Mouse (Mus musculus): ENCODE data around the gene Resp18. TPM values are rescaled to one million over a fixed set of nuclear protein-coding genes. Genes with fewer than 3 reads are reported as not detected.
A peak's percentile ranks its signal among the peaks of the same experiment; 100 is the strongest.

Resp18 gene
- total and polyA plus RNA-seq, 3 experiments, result not detected

GRCm38 (mm10) chr1:75251112-75251970 is 26.9 kb downstream of the Resp18 start:
- dilution Hi-C loops (cut with MboI; ENCODE audit: extremely low pct_ligation_motif_present, extremely low pct_unique_long_range_greater_than_20kb, low sequenced_read_pairs) (no loop called here), in situ Hi-C loops (cut with MboI; ENCODE audit: low pct_ligation_motif_present, low pct_unique_long_range_greater_than_20kb, low sequenced_read_pairs) (loop anchor here (25.0 kb wide), 1 partner anchor 314 kb away; the partner anchor contains the start of gene Cfap65)
- Histone ChIP-seq H3K9me3 (replicated peaks; ENCODE audit: low read length) (no peaks in the 10 kb centered on the region), H3K27ac (ENCODE audit: insufficient read depth, low read depth) (peak overlapping the region; percentile 67), H3K27me3 (replicated peaks) (peaks cover 11% of the 10 kb centered on the region), H3K9ac (ENCODE audit: insufficient read depth, low read depth) (no peak overlapping the region), H3K4me1 (ENCODE audit: control insufficient read depth in 1 of 2, insufficient read depth in 2 of 2) (peaks cover 9 to 29% of the 10 kb centered on the region in 2 experiments), H3K4me2 (ENCODE audit: insufficient read depth, low read depth, poor library complexity, severe bottlenecking) (peak overlapping the region; percentile 39), H3K36me3 (replicated peaks in 1 of 2; ENCODE audit: control insufficient read depth in 1 of 2, insufficient read depth in 1 of 2, low read length in 1 of 2) (peaks cover 0 to 12% of the 10 kb centered on the region in 2 experiments), H3K4me3 (replicated peaks in 1 of 3; ENCODE audit: low read depth in 2 of 3, low read length in 2 of 3, poor library complexity in 1 of 3) (peak overlapping the region in 2 of 3 experiments; percentile 22 to 34), H3K79me2 (replicated peaks; ENCODE audit: control insufficient read depth, extremely low read depth, insufficient read depth, poor library complexity, severe bottlenecking) (no peaks in the 10 kb centered on the region)
- DNase-seq (ENCODE audit: extremely low read depth), result peak; percentile 75
- TF ChIP-seq SMC3 (IDR thresholded peaks at IDR 0.05; ENCODE audit: low read depth, low read length) (peak; percentile 94), POLR2AphosphoS2 (IDR thresholded peaks at IDR 0.05; ENCODE audit: low read depth, low read length) (no peak), MYC (IDR thresholded peaks at IDR 0.05; ENCODE audit: low read depth, low read length) (peak; percentile 64; the same call in 1 of the 2 replicates), ZMIZ1 (IDR thresholded peaks at IDR 0.05; ENCODE audit: low read depth, low read length) (no peak), ELF1 (IDR thresholded peaks at IDR 0.05; ENCODE audit: low read depth, low read length) (peak; percentile 91), TBP (conservative IDR thresholded peaks at IDR 0.05; ENCODE audit: low read depth, low read length) (no peak), RAD21 (IDR thresholded peaks at IDR 0.05; ENCODE audit: low read depth, low read length) (peak; percentile 73), MAZ (IDR thresholded peaks at IDR 0.05; ENCODE audit: low read depth, low read length) (peak; percentile 88; the same call in 1 of the 2 replicates), SIN3A (IDR thresholded peaks at IDR 0.05; ENCODE audit: low read length) (peak; percentile 77), JUN (IDR thresholded peaks at IDR 0.05; ENCODE audit: insufficient read depth, low read depth, low read length) (no peak), RCOR1 (conservative IDR thresholded peaks at IDR 0.05; ENCODE audit: low read depth, low read length) (no peak), E2F4 (IDR thresholded peaks at IDR 0.05; ENCODE audit: insufficient replicate concordance, low read depth, low read length) (no peak), MAX (IDR thresholded peaks at IDR 0.05; ENCODE audit: low read length) (peak; percentile 71), CHD2 (IDR thresholded peaks at IDR 0.05; ENCODE audit: low read length) (no peak; the same call in 1 of the 2 replicates), EP300 (IDR thresholded peaks at IDR 0.05; ENCODE audit: low read length) (no peak), NRF1 (IDR thresholded peaks at IDR 0.05; ENCODE audit: low read depth, low read length) (peak; percentile 71), MAFK (IDR thresholded peaks at IDR 0.05; ENCODE audit: insufficient replicate concordance, low read length) (no peak), ZC3H11A (IDR thresholded peaks at IDR 0.05; ENCODE audit: low read depth, low read length) (no peak), TCF12 (IDR thresholded peaks at IDR 0.05; ENCODE audit: low read depth, low read length) (peak; percentile 84), IRF4 (IDR thresholded peaks at IDR 0.05; ENCODE audit: low read depth, low read length) (peak; percentile 76), CTCF (conservative IDR thresholded peaks at IDR 0.05 in 1 of 2, IDR thresholded peaks at IDR 0.05 in 1 of 2; ENCODE audit: low read depth in 2 of 2, low read length in 2 of 2) (peak; percentile 46 to 92; a peak in 3 of 4 replicates), MEF2A (IDR thresholded peaks at IDR 0.05; ENCODE audit: borderline replicate concordance, low read depth, low read length) (peak; percentile 75; the same call in 1 of the 2 replicates), MXI1 (IDR thresholded peaks at IDR 0.05; ENCODE audit: low read depth, low read length) (peak; percentile 81), UBTF (IDR thresholded peaks at IDR 0.05; ENCODE audit: low read depth, low read length) (peak; percentile 51; the same call in 1 of the 2 replicates), KAT2A (IDR thresholded peaks at IDR 0.05; ENCODE audit: insufficient replicate concordance, low read length) (no peak), ZNF384 (IDR thresholded peaks at IDR 0.05; ENCODE audit: low read depth, low read length) (peak; percentile 57), HCFC1 (IDR thresholded peaks at IDR 0.05; ENCODE audit: low read depth, low read length) (0 out of 2 replicates have a peak, but pooled peaks have one; percentile 16), POLR2A (IDR thresholded peaks at IDR 0.05; ENCODE audit: low read depth, low read length) (peak; percentile 52), NELFE (IDR thresholded peaks at IDR 0.05; ENCODE audit: low read depth, low read length) (peak; percentile 69)

All from CH12.LX (cell line).